Mouse (Mus musculus) kidney, embryonic 16.5 days (tissue): ENCODE results near the gene Edn1. TPM values are rescaled to one million over a fixed set of nuclear protein-coding genes. Genes with fewer than 3 reads are reported as not detected.

ENCODE experiments used
- ATAC-seq: fragments of 200-750 bp; cut with Nextera tagmentation; 2 replicates; pipeline ENCODE4 v1.8.0; 2017; ENCODE audit warnings: moderate TSS enrichment; ENCODE audit not compliant: low FRiP score, low TSS enrichment
- H3K27ac ChIP-seq: fragments of 300-500 bp; sonication (generic); 2 replicates; pipeline ENCODE4 v1.5.1; 2014; ENCODE audit warnings: low read length
- H3K27me3 ChIP-seq: fragments of 300-500 bp; sonication (generic); 2 replicates; pipeline ENCODE4 v1.6.1; 2014; ENCODE audit warnings: low read length, control low read depth, mixed read lengths; ENCODE audit not compliant: insufficient read depth
- H3K36me3 ChIP-seq: fragments of 300-500 bp; sonication (generic); 2 replicates; pipeline ENCODE4 v1.6.1; 2014; ENCODE audit warnings: low read length, control low read depth, mixed read lengths; ENCODE audit not compliant: insufficient read depth
- H3K4me1 ChIP-seq: fragments of 300-500 bp; sonication (generic); 2 replicates; pipeline ENCODE4 v1.6.1; 2014; ENCODE audit warnings: low read length, control low read depth, mixed read lengths; ENCODE audit not compliant: insufficient read depth
- H3K4me2 ChIP-seq: fragments of 300-500 bp; sonication (generic); replicated peaks from 2 replicates; pipeline ENCODE4 v1.6.1; 2014; ENCODE audit warnings: low read depth, low read length
- H3K4me3 ChIP-seq: fragments of 300-500 bp; sonication (generic); 2 replicates; pipeline ENCODE4 v1.5.1; 2014; ENCODE audit warnings: mild to moderate bottlenecking, low read length
- H3K9ac ChIP-seq: fragments of 300-500 bp; sonication (generic); replicated peaks from 2 replicates; pipeline ENCODE4 v1.6.1; 2014; ENCODE audit warnings: low read length
- H3K9me3 ChIP-seq: fragments of 300-500 bp; sonication (generic); 2 replicates; pipeline ENCODE4 v1.6.1; 2016; ENCODE audit warnings: low read length, control low read depth
- WGBS: fragments of 180-500 bp; shearing (Covaris S2); extraction: QIAGEN DNeasy Blood & Tissue Kit; methylation state at CpG from one replicate; pipeline ENCODE4 v1.1.7; 2014; 5-methylcytosine and 5-hydroxymethylcytosine counted together
- polyA plus RNA-seq: library from polyadenylated mRNA; unstranded; fragments of >200 nt; fragmentation: Nextera tagmentation; extraction: Ambion mirVana; gene quantifications from 2 replicates; pipeline ENCODE4 v1.2.1, GENCODE M21; 2015

The Edn1 gene
- polyA plus RNA-seq, 1 experiment from 2014 or later, result 2.4 TPM

GRCm38 (mm10) chr13:42341871-42342532, 40.7 kb downstream of the Edn1 start:
- Histone ChIP-seq H3K9ac (no peak overlapping the region), H3K9me3 (no peaks in the 10 kb centered on the region), H3K27me3 (no peaks in the 10 kb centered on the region), H3K27ac (no peak overlapping the region), H3K4me3 (no peak overlapping the region), H3K36me3 (no peaks in the 10 kb centered on the region), H3K4me1 (peaks cover 11% of the 10 kb centered on the region; the same call in 1 of the 2 replicates), H3K4me2 (no peak overlapping the region)
- peak; percentile 59; the same call in 1 of the 2 replicates for ATAC-seq
- 53% methylated on average over 2 of the region's 2 CpGs for WGBS

GRCm38 (mm10) chr13:42345439-42345838, 44.2 kb downstream of the Edn1 start:
- H3K27ac ChIP-seq, result no peak overlapping the region
- H3K27me3 ChIP-seq, result no peaks in the 10 kb centered on the region
- no peak overlapping the region for H3K9ac ChIP-seq
- H3K4me2 ChIP-seq, result no peak overlapping the region
- no peak for ATAC-seq
- H3K36me3 ChIP-seq, result no peaks in the 10 kb centered on the region
- H3K9me3 ChIP-seq, result no peaks in the 10 kb centered on the region
- WGBS, result 65% methylated on average over 7 of the region's 7 CpGs
- H3K4me1 ChIP-seq, result peaks cover 6% of the 10 kb centered on the region; the same call in 1 of the 2 replicates
- no peak overlapping the region for H3K4me3 ChIP-seq

- H3K4me3 ChIP-seq, result no peak overlapping the region
- H3K27me3 ChIP-seq, result no peaks in the 10 kb centered on the region
- H3K36me3 ChIP-seq, result no peaks in the 10 kb centered on the region
- peak; percentile 85 for ATAC-seq
- no peaks in the 10 kb centered on the region for H3K9me3 ChIP-seq
- H3K27ac ChIP-seq, result peak overlapping the region; percentile 52
- H3K4me2 ChIP-seq, result no peak overlapping the region
- no peak overlapping the region for H3K9ac ChIP-seq
- WGBS, result 21% methylated on average over 7 of the region's 7 CpGs
- peaks cover 6% of the 10 kb centered on the region; the same call in 1 of the 2 replicates for H3K4me1 ChIP-seq
These were observed 45.1 kb downstream of the Edn1 start for GRCm38 (mm10) chr13:42346414-42346813.

- H3K27me3 ChIP-seq, result no peaks in the 10 kb centered on the region
- H3K9ac ChIP-seq, result no peak overlapping the region
- H3K4me1 ChIP-seq, result peaks cover 8% of the 10 kb centered on the region; the same call in 1 of the 2 replicates
- no peaks in the 10 kb centered on the region for H3K36me3 ChIP-seq
- ATAC-seq, result no peak
- no peak overlapping the region for H3K4me2 ChIP-seq
- H3K9me3 ChIP-seq, result no peaks in the 10 kb centered on the region
- no peak overlapping the region for H3K4me3 ChIP-seq
- 54% methylated on average over 7 of the region's 7 CpGs for WGBS
- H3K27ac ChIP-seq, result no peak overlapping the region
These were observed 50.4 kb downstream of the Edn1 start for GRCm38 (mm10) chr13:42351675-42352074.

Other genes with a start within 250 kb of the Edn1 start
- gene Hivep1, start 249.5 kb upstream of the Edn1 start, polyA plus RNA-seq, result 8.4 and 10.0 TPM in 2 replicates